Mouse (Mus musculus): ENCODE measurements around the gene Ttll1.
"Not testable (repeated sequence)": the region's sequence is repeated elsewhere in the genome, so short reads cannot be mapped to it uniquely, and the experiment has no call there.

Ttll1 gene

DNA sequence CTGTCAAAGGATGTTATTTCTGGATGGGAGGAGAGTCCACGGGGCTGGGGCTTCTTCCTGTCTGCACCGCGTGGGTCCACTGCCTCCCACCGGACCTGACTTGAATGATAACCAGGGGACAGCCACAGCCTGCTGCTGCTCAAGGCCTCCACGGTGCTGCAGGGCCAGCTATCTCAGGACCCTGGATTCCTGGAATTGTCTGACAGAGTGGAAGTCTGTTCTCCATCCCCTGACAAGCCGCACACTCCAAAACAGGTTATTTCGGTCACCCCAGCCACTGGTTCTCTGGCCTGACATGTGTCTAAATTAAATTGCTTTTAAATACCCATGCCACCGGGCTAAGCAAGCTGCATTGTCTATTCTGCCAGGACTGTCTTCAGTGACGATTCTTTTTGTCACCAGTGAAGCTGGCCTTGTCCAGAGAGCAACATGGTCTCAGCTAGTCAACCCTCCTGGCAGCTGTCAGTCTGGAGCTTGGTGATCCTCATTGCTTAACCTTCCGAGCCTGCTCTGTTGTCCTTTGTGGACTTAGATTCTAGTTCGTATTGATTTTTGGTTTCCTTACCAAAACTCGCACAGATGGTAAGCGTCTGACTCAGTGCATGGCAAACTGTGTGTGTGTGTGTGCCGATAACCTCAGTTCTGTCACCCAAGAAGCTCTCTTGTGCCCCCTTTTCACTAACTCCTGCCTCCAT, 13.1 kb upstream of the Ttll1 start:
- DNase-seq (ENCODE audit: low read depth): no peak

DNA sequence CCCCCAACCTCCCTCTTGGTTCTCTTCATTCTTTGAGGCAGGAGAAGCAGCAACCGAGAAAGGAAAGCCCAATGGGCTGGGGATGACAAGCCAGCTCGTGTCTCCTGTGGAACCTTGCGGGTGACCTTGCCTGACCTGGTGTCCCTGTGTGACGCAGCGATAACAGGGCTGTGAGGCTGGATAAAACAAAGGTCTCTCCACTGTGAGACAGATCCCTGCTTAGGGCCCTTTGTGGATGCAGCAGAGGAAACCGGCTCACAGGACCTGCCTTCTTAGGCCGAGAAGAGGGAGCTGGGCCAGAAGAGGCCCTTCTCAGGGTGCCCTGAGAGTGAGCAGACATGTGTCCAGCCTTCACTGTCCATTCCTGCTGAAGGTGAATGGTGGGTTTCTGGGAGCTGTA, 12.5 kb upstream of the Ttll1 start:
- DNase-seq (ENCODE audit: low read depth): no peak

DNA sequence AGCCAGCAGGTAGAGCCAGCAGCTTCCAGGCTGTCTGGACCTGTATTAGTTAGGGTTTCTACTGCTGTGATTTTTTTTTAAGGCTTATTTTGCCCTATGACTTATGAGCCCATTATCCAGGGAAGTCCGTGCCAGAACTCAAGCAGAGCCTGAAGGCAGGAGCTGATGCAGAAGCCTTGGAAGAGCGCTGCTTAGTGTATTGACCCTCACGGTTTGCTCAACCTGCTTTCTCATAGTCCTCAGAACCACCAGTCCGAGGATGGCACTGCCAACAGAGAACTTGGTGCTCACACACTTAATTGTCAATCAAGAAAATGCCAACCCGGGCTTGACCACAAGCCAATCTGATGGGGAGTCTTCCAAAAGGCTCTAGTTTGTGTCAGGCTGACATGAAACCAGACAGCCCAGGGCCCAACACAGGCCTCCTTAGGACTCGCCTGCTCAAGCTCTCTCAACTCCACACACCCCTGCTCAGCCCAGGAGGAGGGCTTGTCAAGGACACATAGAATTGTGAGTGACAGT, 10.2 kb upstream of the Ttll1 start:
- peak; percentile 31 for DNase-seq (ENCODE audit: low read depth)

DNA sequence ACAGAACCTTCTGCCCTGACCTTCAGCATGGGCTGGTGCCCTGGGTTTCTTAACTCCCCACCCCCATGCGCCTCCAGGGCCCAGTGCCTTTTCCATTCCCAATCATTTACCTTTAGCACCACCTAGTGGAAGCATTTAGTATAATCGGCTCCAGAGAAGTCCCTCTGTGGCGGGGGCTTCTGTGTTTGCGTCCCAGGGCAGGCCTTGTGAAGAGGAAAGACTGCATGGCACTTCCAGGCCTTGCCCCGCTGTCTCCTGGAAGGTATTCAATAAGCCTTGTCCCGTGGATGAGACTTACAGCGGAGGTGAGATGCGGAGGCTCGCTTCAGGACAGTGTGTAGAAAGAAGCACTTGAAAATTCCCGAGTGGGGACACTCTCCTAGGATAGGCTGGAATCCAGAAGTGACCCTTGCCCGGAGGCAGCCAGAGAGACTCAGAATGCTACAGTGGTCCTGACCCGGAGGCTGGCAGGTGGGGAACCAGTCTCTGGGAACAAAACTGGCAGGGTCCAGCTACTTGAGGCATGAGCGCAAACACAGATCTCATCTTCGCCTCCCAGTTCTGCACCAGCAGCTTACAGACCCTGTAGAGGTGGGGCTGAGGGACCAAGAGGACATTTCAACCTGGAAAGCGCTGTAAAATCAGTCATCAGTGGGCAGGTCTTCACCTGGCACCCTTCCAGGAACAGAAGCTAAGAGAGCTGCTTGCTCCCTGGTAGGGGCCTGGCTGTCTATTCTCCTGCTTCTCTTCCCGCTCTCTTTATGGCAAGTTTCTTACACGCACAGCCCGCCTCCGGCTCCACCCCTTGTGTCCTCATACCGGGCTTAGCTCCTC, 7.7 kb upstream of the Ttll1 start:
- DNase-seq (ENCODE audit: low read depth): peak; percentile 88

DNA sequence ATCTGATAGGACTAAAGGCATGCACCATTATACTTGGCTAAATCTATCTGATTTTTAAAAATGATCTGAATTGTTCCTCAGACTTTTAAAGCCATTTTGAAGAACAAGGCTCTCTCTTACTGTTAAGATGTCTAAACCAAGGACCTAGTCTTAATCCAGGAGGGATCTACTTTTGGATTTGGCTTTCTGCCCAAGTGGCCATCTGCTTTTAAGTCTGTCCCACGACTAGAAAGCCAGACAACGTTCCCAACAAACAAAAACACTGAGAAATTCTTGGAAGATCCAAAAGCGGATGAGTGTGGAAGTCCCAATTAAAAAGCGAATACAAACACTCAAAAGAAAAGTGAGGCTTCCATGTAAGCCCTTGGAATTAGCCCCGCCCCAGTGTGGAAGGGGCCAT, 4.3 kb upstream of the Ttll1 start:
- DNase-seq (ENCODE audit: low read depth): no peak

DNA sequence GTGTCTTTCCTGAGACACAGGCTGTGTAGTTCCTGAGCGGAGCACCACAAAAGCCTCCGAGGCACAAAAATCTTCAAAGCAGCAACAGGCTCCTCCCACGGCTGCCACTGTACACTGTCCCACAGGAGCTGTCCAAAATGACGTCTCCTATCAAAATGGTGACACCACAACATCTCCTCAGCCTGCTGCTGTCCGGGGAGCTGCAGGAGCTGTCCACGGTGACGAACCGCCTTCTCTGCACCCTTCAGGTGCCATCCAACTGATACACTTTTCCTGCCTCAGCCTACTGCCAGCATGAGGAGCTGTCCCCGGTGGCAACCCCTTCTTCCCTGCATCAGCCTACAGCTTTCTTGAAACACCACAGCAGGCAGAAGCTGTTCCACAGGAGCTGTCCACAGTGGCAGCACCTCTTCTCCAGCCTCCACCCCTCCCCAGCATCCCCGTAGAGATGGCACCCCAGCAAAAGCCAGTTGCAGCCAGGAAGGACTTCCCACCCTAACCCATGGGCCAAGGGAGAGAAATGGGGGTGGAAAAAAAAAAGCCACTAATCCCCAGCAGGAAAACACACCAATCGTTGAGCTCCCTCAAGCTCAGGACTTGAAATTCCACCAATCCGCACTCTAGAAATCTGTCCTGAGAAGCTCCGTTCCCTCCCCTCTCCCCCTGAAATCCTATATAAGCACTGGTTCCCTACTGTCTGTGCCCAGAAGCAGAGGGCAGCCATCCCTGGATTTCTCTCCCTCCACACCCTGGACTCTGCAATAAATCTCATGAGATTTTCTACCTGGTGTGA, 2.0 kb upstream of the Ttll1 start:
- DNase-seq (ENCODE audit: low read depth): no peak

DNA sequence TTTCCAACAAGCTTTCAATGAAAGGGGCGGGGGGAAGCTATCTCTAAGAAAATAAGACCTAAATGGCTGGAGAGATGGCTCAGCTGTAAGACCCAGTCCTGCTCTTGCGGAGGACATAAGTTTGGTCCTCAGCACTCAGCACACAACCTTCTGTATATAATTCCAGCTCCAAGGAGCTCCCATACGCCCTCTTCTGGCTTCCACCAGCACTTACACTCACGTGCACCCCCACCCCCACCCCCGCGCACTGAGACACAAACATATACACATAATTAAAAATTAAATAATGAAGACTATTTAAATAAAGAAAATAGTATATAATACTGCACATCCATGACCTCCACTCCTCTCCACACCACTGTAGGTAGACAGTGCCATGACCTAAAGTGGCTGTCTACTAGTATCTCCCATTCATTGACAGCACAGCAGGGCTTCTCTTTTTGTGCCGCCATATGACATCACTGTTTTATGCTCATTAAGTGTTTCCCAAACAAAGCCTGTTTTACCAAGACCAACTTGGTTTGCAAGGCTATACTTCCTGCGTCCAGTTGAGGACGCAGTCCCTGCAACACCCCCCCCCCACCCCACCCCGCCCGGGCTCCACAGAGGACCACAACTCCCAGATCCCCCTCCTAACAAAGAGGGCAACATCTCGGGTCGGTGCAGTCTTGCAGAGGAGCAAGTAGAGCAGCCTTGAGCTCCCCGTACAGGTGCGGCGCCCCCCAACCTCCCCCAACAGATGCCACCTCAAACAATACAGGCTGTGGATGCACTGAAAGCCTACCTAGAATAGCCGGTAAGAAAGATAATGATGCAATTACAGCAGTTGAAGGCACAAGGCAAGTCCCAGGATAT, 516 bp downstream of the Ttll1 start:
- no peak for DNase-seq (ENCODE audit: low read depth)

DNA sequence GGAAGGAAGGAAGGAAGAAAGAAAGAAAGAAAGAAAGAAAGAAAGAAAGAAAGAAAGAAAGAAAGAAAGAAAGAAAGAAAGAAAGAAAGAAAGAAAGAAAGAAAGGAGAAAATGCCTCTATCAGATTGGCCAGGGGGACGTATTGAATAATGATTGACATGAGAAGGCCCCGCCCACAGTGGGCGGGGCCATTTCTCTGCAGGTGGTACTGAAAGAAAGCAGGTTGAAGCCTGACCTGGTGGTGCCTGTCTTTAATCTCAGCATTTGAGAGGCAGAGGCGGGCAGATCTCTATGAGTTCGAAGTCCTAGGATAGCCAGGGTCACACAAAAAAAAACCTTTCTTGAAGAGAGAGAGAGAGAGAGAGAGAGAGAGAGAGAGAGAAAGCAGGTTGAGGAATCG, 9.2 kb downstream of the Ttll1 start:
- DNase-seq (ENCODE audit: low read depth): not testable (repeated sequence)

DNA sequence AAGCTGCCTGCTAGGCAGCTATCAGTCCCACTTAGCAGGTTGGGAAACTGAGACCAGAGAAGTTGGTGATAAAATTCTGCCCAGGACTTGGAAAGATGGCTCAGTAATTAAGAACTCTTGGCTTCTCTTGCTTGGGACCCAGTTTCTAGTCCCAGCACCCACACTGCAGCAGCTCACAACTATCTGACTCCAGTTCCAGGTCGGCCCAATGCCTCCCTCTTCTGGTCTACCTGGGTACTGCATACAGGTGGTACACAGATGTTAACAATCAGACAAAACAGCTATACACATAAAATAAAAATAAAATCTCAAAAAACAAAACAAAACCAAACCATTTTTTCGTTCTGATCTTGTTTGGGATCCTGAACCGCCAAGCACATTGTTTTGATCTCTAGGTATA, 10.3 kb downstream of the Ttll1 start:
- DNase-seq (ENCODE audit: low read depth): peak; percentile 67

DNA sequence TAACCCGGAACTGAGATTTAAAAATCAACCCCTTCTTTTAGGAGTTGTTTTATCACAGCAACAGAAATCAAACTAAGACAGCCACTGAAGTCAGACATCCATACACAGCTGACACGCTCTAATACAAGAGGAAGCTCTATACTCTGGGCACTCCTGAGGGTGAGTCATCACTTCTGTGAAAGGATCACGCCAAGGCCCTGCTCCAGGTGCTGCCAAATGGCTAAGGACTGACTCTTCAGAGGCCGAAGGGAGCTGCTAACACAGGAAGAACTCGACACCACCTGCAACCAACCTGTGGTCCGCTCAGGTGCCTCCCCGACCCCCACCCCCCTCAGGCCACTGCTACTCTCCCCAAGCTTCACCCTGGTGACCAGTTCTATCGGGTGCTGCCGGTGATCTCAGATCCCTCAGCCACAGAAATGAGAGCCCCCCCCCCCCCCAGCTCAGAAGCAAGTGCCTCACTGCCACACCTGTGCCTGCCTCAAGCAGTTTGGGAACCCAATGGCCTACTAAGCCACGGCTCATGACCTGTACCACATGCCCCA, 11.4 kb downstream of the Ttll1 start:
- peak; percentile 52 for DNase-seq (ENCODE audit: low read depth)

DNA sequence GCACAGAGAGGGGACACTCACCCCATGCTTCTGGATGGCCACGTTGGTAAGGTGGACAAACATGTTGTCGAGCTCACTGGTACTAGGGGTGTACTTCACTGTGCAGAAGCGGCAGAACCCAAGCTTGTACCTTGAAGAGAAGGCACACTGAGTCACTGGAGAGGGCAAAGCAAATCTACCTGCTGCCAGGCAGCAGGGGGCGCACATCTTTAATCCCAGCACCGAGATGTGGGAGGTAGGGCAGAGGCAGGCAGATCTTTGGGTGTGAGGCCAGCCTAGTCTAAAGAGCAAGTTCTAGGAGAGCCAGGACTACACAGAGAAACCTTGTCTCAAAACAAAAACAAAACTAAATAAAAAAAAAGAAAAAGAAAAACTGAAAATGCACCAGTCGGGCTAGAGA, 13.4 kb downstream of the Ttll1 start:
- no peak for DNase-seq (ENCODE audit: low read depth)

DNA sequence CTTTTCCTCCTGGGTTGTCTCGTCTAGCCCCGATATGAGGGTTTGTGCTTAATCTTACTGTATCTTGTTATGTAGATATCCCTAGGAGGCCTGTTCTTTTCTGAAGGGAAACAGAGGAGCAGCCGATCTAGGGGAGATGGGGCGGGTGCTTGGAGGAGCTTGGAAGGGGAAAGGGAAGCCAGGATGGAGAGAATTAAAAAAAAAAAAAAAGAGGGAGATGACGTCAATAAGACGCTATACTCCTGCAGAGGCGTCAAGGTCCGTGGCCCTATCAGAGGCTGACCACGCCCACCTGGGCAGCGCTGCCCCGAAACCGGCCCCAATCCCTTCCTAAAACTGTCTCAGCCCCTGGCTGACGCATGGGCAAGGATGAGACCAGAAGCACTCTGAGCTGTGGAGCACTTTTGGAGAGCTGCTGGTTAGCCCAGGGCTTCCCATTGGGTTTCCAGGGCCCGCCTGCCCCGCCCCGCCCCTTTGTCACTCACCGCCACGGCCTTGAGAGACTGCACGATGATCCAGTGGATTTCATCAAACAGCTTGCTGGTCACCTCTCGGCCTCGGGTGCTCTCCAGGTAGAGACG, 14.8 kb downstream of the Ttll1 start:
- DNase-seq (ENCODE audit: low read depth): no peak

DNA sequence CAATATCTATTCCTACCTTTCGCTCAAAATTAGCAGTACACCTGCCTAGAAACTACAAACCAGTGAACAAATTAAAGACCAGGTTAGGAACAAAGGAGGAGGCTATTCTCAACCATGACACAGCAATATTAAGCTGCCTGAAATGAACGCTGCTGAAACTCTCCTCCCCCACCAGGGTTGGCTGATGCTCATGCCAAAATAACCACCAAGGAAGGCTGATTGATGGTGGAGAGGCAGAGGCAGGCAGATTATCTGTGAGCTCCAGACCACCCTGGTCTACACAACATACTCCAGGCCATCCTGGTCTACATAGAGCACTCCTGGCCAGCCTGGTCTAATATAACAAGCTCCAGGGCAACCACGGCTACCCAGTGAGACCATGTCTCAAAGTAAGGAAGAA, 15.5 kb downstream of the Ttll1 start:
- no peak for DNase-seq (ENCODE audit: low read depth)

DNA sequence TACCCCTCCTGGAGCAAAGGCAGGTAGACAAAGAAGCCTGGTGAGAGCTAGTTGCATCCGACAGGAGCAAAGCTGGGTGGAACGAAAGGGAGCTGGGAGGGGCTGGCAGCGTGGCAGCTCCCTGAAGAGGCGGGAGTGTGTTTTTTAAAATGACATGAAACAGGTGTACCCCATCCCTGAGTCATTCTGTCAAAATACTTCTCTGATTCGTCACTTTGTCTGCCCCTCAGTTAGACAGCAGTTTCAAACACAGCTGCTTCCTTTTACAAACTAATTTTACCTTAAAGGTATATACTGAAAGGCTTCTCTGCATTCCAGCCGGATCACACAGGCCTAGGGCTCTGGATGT, 16.1 kb downstream of the Ttll1 start:
- DNase-seq (ENCODE audit: low read depth): no peak

DNA sequence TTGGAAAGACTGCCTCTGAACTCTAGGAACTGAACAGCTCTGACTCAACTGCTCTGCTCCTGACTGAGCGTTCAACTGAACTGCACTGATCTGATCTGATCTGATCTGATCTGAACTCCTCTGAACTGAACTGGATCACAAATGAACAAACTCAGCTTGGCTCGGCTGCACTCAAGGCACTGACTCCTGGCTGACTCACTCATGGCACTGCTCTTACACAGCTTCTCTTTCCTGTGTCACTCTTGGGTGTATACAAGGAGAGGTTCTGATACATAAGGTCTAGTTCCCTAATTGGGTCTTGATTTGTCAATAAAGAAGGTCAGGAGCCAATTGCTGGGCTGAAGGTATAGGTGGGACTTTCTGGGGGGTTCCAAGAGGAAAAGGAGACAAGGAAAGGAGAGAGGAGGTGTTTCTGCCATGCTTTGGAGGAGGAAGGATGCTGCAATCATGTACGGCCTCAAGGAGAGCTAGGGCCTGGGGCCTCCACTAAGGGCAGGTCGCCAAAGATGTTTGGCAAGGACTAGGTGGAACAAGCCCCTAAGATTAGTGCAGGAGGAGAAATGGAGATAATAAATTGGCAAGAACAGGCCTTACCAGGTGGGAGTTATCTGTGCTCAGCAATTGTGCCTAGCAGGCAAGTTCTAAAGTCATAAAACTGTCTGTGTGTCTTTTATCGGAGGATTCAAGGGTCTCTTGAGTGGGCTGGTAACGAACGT, 16.7 kb downstream of the Ttll1 start:
- no peak for DNase-seq (ENCODE audit: low read depth)

DNA sequence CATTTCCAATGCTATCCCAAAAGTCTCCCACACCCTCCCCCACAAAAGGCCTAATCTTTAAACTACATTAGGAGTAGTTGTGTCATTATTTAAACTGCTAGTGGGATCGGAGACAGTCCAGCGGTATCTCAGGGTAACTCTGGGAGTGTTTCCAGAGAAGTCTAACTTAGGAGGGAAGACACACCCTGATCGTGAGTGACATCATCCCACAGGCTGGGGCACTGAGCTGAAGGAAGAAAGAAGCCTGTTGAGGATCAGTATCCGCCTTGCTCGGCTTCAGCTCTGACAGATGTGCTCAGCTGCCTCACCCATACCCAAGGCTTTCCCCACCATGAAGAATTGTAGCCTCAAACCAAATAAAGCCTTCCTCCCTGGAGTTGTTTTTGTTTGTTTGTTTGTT, 18.8 kb downstream of the Ttll1 start:
- DNase-seq (ENCODE audit: low read depth): peak; percentile 43

DNA sequence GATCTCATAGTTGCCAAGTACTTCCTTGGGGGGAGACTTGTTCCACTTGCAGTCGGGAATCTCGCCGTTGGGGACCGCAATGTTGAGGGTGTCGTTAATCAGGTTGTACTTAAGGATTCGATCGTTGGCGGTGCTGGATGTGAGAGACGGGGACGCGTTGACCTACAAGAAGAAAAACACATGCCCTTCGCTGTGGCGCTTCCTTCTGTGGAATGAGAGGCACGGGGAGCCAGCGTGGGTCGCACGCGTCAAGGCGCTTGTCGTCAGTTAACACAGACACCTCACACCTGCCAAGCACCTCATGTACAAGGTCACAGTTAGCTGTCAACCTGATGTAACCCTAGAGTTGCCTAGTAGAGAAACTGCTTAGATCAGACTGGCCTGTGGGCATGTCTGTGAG, 21.2 kb downstream of the Ttll1 start:
- DNase-seq (ENCODE audit: low read depth): no peak

DNA sequence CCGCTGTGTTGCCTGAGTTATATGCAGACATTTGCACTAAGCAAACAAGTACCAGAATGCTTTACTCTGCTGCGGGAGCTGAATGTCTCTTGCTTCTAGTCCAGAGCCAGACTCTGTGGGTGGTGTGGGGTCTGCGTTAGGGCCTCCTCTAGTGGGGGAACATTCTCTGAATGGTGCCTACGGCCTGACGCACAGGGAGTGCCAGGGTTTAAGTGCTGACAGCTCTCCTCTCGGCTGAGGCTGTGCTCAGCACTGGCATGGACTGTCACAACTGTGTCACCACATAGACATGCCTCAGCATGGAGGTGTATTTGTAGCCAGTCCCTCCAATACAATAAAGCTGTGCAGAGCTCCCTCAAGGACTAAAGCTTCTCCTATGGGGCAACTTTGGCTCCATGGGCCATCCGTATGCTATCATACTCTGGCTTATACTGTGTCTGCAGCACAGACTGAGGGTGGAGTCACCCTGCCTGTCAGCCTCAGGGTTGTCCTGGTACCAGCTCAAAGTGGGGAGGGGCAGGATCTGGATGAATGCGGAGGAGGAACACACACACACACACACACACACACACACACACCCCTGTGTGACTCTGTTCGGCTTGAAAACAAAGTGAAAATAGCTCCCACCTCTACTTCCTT, 23.1 kb downstream of the Ttll1 start:
- DNase-seq (ENCODE audit: low read depth): no peak

DNA sequence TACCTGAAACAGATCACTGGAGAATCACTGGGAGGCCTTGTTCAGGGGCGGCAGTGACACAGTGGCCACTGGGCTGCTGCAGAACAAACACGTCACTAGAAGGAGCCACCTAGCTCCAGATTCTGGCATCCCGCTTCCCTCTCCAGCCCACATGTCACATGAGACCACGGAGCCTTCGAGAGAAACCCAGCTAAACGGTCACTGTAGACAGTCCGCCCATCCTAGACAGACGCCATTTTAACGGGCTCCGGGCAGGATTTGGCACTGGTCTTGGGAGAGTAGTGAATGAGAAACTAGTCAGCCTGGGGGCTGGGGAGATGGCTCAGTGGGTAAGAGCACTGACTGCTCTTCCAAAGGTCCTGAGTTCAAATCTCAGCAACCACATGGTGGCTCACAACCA, 26.4 kb downstream of the Ttll1 start:
- DNase-seq (ENCODE audit: low read depth): no peak

DNA sequence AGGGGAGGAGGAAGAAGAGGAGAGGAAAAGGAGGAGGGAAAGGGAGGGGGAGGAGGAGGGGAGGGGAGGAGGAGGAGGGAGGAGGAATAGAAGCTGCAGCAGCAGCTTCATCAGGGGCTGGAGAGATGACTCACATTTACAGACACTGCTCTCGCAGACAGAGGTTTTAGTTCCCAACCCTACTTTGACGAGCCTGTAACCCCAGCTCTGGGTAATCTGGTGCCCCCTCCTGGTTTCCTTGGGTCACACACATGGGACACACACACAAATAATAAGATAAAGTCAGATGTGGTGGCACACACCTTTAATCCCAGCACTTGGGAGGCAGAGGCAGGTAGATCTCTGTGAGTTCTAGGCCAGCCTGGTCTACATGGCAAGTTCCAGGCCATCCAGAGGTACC, 27.2 kb downstream of the Ttll1 start:
- peak; percentile 74 for DNase-seq (ENCODE audit: low read depth)

All from NIH3T3 (cell line).